In the genomic region with DNA sequence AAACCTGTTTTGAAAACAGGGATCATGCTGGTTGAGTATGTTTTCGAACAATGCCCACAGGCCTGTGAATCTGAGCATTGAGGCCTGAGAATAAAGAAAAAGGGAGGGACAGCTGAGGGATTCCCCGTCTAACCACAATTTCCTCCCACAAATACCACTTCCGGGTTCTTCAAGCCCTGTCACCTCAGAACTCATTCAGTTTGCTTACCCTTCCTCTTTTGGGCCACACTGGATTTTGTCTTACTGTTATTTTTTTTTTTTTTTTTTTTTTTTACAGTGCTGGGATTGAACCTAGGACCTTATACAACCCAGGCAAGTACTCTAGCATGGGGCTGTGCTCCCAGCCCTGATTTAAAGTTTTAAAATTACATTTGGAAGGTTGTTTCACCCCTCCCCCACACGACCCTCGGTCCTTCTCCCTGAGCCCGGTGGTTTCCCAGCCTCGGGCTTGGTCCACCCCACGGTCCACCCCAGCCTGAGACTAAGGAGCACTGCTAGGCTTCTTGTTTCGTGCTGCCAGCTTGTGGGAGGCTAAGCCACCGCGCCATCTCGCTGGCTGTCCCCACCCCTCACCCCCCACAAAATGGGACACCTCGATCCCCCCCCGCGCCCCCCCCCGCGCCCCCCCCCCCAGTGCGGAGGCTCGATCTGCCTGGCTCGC, we compare ENCODE assay signal across 8 mouse cellular contexts. TPM values are rescaled to one million over a fixed set of nuclear protein-coding genes. Genes with fewer than 3 reads are reported as not detected.
DNase-seq lines count a peak whose midpoint lies in the region; ATAC-seq and TF ChIP-seq lines count a peak whose summit lies in the region.
"Had no signal": no experiment of that assay in that cellular context is flagged by ENCODE, and none has a peak within 500 bp of the region (broad histone marks: within the 10 kb centered on the region; RNA-seq: fewer than 3 reads in every experiment).

No protein-coding gene starts in this region.

- no peak overlapping the region for H3K27ac ChIP-seq in kidney, postnatal 0 days
- H3K27ac ChIP-seq: limb, embryonic 12.5 days had no signal

- H3K36me3 ChIP-seq in kidney, postnatal 0 days (ENCODE audit: insufficient read depth, low read length) = no peaks in the 10 kb centered on the region
- H3K36me3 ChIP-seq in E14TG2a.4 (ENCODE audit: insufficient read depth, low read length) = no peaks in the 10 kb centered on the region
- H3K36me3 ChIP-seq in megakaryocyte, embryonic 14.5 days (replicated peaks; ENCODE audit: low read length) = no peaks in the 10 kb centered on the region
- H3K36me3 ChIP-seq: limb, embryonic 12.5 days had no signal

- ATAC-seq in kidney, postnatal 0 days (replicated peaks; ENCODE audit: low FRiP score, low read depth) = 0 out of 2 replicates have a peak, but pooled peaks have one; percentile 21

- H3K4me1 ChIP-seq in kidney, postnatal 0 days (replicated peaks; ENCODE audit: insufficient read depth, low read length) = no peaks in the 10 kb centered on the region
- peaks cover 21% of the 10 kb centered on the region for H3K4me1 ChIP-seq in E14TG2a.4 (replicated peaks; ENCODE audit: low read depth, low read length)
- no peaks in the 10 kb centered on the region for H3K4me1 ChIP-seq in megakaryocyte, embryonic 14.5 days
- H3K4me1 ChIP-seq: limb, embryonic 12.5 days had no signal

- WGBS in kidney, postnatal 0 days = 50% methylated on average over 15 of the region's 20 CpGs

- DNase-seq in kidney, postnatal 0 days (ENCODE audit: low spot score) = no peak
- no peak for DNase-seq in kidney, adult 9 months
- DNase-seq in c-Kit-positive CD71-negative TER-119-negative erythroid progenitor cells, embryonic 14.5 days (ENCODE audit: low read depth) = peak; percentile 62
- peak; percentile 47 for DNase-seq in thymus, postnatal 4 days
- DNase-seq in adipocyte (ENCODE audit: low spot score) = no peak

- no peak overlapping the region for H3K4me2 ChIP-seq in kidney, postnatal 0 days (ENCODE audit: low read length)
- H3K4me2 ChIP-seq: limb, embryonic 12.5 days had no signal

- no peak overlapping the region for H3K4me3 ChIP-seq in kidney, postnatal 0 days (replicated peaks; ENCODE audit: low read depth, low read length)
- H3K4me3 ChIP-seq in E14TG2a.4 (replicated peaks; ENCODE audit: low read length) = peak overlapping the region; percentile 45; the same call in 1 of the 2 replicates
- H3K4me3 ChIP-seq in megakaryocyte, embryonic 14.5 days (replicated peaks) = peak overlapping the region; percentile 89
- H3K4me3 ChIP-seq: limb, embryonic 12.5 days had no signal

- H3K9ac ChIP-seq in kidney, postnatal 0 days (ENCODE audit: low read depth, low read length) = no peak overlapping the region
- H3K9ac ChIP-seq: limb, embryonic 12.5 days had no signal

- TF ChIP-seq CTCF in kidney, postnatal 0 days (IDR thresholded peaks at IDR 0.05; ENCODE audit: low read depth) = no peak
- TF ChIP-seq CTCF in E14TG2a.4 (conservative IDR thresholded peaks at IDR 0.05; ENCODE audit: low read length) = no peak

- H3K27me3 ChIP-seq in kidney, postnatal 0 days (ENCODE audit: insufficient read depth, low read length) = no peaks in the 10 kb centered on the region
- no peaks in the 10 kb centered on the region for H3K27me3 ChIP-seq in E14TG2a.4 (ENCODE audit: insufficient read depth, low read length)
- peaks cover 53% of the 10 kb centered on the region for H3K27me3 ChIP-seq in megakaryocyte, embryonic 14.5 days (replicated peaks)
- H3K27me3 ChIP-seq: limb, embryonic 12.5 days had no signal

- no peaks in the 10 kb centered on the region for H3K9me3 ChIP-seq in kidney, postnatal 0 days (replicated peaks; ENCODE audit: low read length)
- H3K9me3 ChIP-seq in E14TG2a.4 (ENCODE audit: low read length) = no peaks in the 10 kb centered on the region
- peaks cover 6% of the 10 kb centered on the region for H3K9me3 ChIP-seq in megakaryocyte, embryonic 14.5 days
- H3K9me3 ChIP-seq: limb, embryonic 12.5 days had no signal

RNA-seq across cellular contexts. Expression of a gene that starts 13.0 kb away (rescaled TPM):
- polyA plus RNA-seq in kidney, postnatal 0 days (2015; fragmentation: Nextera tagmentation; extraction: Ambion mirVana) = 25.5 and 26.5 TPM in 2 replicates
- 0.01 and 3.0 TPM in 2 replicates for polyA plus RNA-seq in megakaryocyte, embryonic 14.5 days (2012; ENCODE audit: insufficient read depth, low replicate concordance)

RNA-seq across cellular contexts. Expression of a gene that starts 25.2 kb away (rescaled TPM):
- 10.7 and 10.8 TPM in 2 replicates for polyA plus RNA-seq in kidney, postnatal 0 days (2015; fragmentation: Nextera tagmentation; extraction: Ambion mirVana)
- polyA plus RNA-seq in megakaryocyte, embryonic 14.5 days (2012; ENCODE audit: insufficient read depth, low replicate concordance) = not detected in 2 replicates

Comparison
In these comparisons a context has a peak if more than half of its experiments do, and no peak if none do; other contexts are left out.
1. DNase-seq: peak in c-Kit-positive CD71-negative TER-119-negative erythroid progenitor cells, embryonic 14.5 days (single experiment) and thymus, postnatal 4 days (single experiment); none in kidney, postnatal 0 days (single experiment), kidney, adult 9 months (single experiment) and adipocyte (single experiment).